Mouse (Mus musculus): ENCODE measurements at regions not wholly inside any gene's neighbourhood (a gene's known extent, or its start where the extent isn't known, plus 50 kb on each side); places are given as distances from the start of the nearest gene placed in this dataset.

GRCm38 (mm10) chr3:148419462-148420074 is 570.8 kb downstream of the Adgrl2 start:
- H3K27ac ChIP-seq (ENCODE audit: low read depth, low read length): no peak overlapping the region
- H3K9ac ChIP-seq (ENCODE audit: low read depth, low read length): no peak overlapping the region
- H3K36me3 ChIP-seq (ENCODE audit: control insufficient read depth, insufficient read depth, low read length): no peaks in the 10 kb centered on the region
- H3K4me3 ChIP-seq (ENCODE audit: low read length): no peak overlapping the region
- no peaks in the 10 kb centered on the region for H3K9me3 ChIP-seq (ENCODE audit: control insufficient read depth, low read length)
- H3K4me2 ChIP-seq (ENCODE audit: low read length): no peak overlapping the region
- WGBS: 97% methylated on average over 2 of the region's 2 CpGs
- ATAC-seq: no peak
- H3K27me3 ChIP-seq (replicated peaks; ENCODE audit: control insufficient read depth, insufficient read depth, low read length): 0 out of 2 replicates have a peak, but pooled peaks cover 2% of the 10 kb centered on the region
- H3K4me1 ChIP-seq (ENCODE audit: control insufficient read depth, insufficient read depth, low read depth, low read length): no peaks in the 10 kb centered on the region

GRCm38 (mm10) chr3:148418067-148418466 is 572.3 kb downstream of the Adgrl2 start:
- no peaks in the 10 kb centered on the region for H3K4me1 ChIP-seq (ENCODE audit: control insufficient read depth, insufficient read depth, low read depth, low read length)
- no peak overlapping the region for H3K4me2 ChIP-seq (ENCODE audit: low read length)
- no peak overlapping the region for H3K4me3 ChIP-seq (ENCODE audit: low read length)
- no peaks in the 10 kb centered on the region for H3K9me3 ChIP-seq (ENCODE audit: control insufficient read depth, low read length)
- H3K27me3 ChIP-seq (replicated peaks; ENCODE audit: control insufficient read depth, insufficient read depth, low read length): 0 out of 2 replicates have a peak, but pooled peaks cover 2% of the 10 kb centered on the region
- H3K36me3 ChIP-seq (ENCODE audit: control insufficient read depth, insufficient read depth, low read length): no peaks in the 10 kb centered on the region
- 25% methylated on average over 6 of the region's 6 CpGs for WGBS
- no peak for ATAC-seq
- no peak overlapping the region for H3K27ac ChIP-seq (ENCODE audit: low read depth, low read length)
- H3K9ac ChIP-seq (ENCODE audit: low read depth, low read length): no peak overlapping the region

GRCm38 (mm10) chr3:148415443-148415842 is 574.9 kb downstream of the Adgrl2 start:
- H3K4me3 ChIP-seq (ENCODE audit: low read length): no peak overlapping the region
- ATAC-seq: no peak
- H3K4me1 ChIP-seq (ENCODE audit: control insufficient read depth, insufficient read depth, low read depth, low read length): no peaks in the 10 kb centered on the region
- no peak overlapping the region for H3K4me2 ChIP-seq (ENCODE audit: low read length)
- no peak overlapping the region for H3K27ac ChIP-seq (ENCODE audit: low read depth, low read length)
- WGBS: 87% methylated on average over 7 of the region's 7 CpGs
- no peaks in the 10 kb centered on the region for H3K9me3 ChIP-seq (ENCODE audit: control insufficient read depth, low read length)
- H3K27me3 ChIP-seq (replicated peaks; ENCODE audit: control insufficient read depth, insufficient read depth, low read length): 0 out of 2 replicates have a peak, but pooled peaks cover 2% of the 10 kb centered on the region
- H3K9ac ChIP-seq (ENCODE audit: low read depth, low read length): no peak overlapping the region
- no peaks in the 10 kb centered on the region for H3K36me3 ChIP-seq (ENCODE audit: control insufficient read depth, insufficient read depth, low read length)

GRCm38 (mm10) chr3:148413027-148413426 is 577.3 kb downstream of the Adgrl2 start:
- H3K4me3 ChIP-seq (ENCODE audit: low read length): no peak overlapping the region
- H3K36me3 ChIP-seq (ENCODE audit: control insufficient read depth, insufficient read depth, low read length): no peaks in the 10 kb centered on the region
- 92% methylated on average over 1 of the region's 1 CpGs for WGBS
- ATAC-seq: no peak
- H3K27ac ChIP-seq (ENCODE audit: low read depth, low read length): no peak overlapping the region
- no peak overlapping the region for H3K4me2 ChIP-seq (ENCODE audit: low read length)
- no peak overlapping the region for H3K9ac ChIP-seq (ENCODE audit: low read depth, low read length)
- H3K4me1 ChIP-seq (ENCODE audit: control insufficient read depth, insufficient read depth, low read depth, low read length): no peaks in the 10 kb centered on the region
- H3K9me3 ChIP-seq (ENCODE audit: control insufficient read depth, low read length): no peaks in the 10 kb centered on the region
- no peaks in the 10 kb centered on the region for H3K27me3 ChIP-seq (replicated peaks; ENCODE audit: control insufficient read depth, insufficient read depth, low read length)

- no peaks in the 10 kb centered on the region for H3K9me3 ChIP-seq (ENCODE audit: control insufficient read depth, low read length)
- 82% methylated on average over 1 of the region's 1 CpGs for WGBS
- no peaks in the 10 kb centered on the region for H3K36me3 ChIP-seq (ENCODE audit: control insufficient read depth, insufficient read depth, low read length)
- H3K27ac ChIP-seq (ENCODE audit: low read depth, low read length): no peak overlapping the region
- ATAC-seq: no peak
- no peak overlapping the region for H3K4me3 ChIP-seq (ENCODE audit: low read length)
- no peak overlapping the region for H3K9ac ChIP-seq (ENCODE audit: low read depth, low read length)
- no peaks in the 10 kb centered on the region for H3K27me3 ChIP-seq (replicated peaks; ENCODE audit: control insufficient read depth, insufficient read depth, low read length)
- no peak overlapping the region for H3K4me2 ChIP-seq (ENCODE audit: low read length)
- H3K4me1 ChIP-seq (ENCODE audit: control insufficient read depth, insufficient read depth, low read depth, low read length): no peaks in the 10 kb centered on the region
These were observed 578.2 kb downstream of the Adgrl2 start for GRCm38 (mm10) chr3:148412191-148412590.

GRCm38 (mm10) chr3:148398349-148398748 is 592.0 kb downstream of the Adgrl2 start:
- ATAC-seq: no peak
- WGBS: 48% methylated on average over 7 of the region's 7 CpGs
- H3K4me3 ChIP-seq (ENCODE audit: low read length): no peak overlapping the region

GRCm38 (mm10) chr3:148387550-148387949 is 602.8 kb downstream of the Adgrl2 start:
- no peak overlapping the region for H3K4me2 ChIP-seq (ENCODE audit: low read length)
- H3K9me3 ChIP-seq (ENCODE audit: control insufficient read depth, low read length): no peaks in the 10 kb centered on the region
- no peak overlapping the region for H3K4me3 ChIP-seq (ENCODE audit: low read length)
- no peaks in the 10 kb centered on the region for H3K36me3 ChIP-seq (ENCODE audit: control insufficient read depth, insufficient read depth, low read length)
- H3K4me1 ChIP-seq (ENCODE audit: control insufficient read depth, insufficient read depth, low read depth, low read length): no peaks in the 10 kb centered on the region
- ATAC-seq: no peak
- no peak overlapping the region for H3K9ac ChIP-seq (ENCODE audit: low read depth, low read length)
- WGBS: 87% methylated on average over 6 of the region's 6 CpGs
- no peaks in the 10 kb centered on the region for H3K27me3 ChIP-seq (replicated peaks; ENCODE audit: control insufficient read depth, insufficient read depth, low read length)
- no peak overlapping the region for H3K27ac ChIP-seq (ENCODE audit: low read depth, low read length)

More at GRCm38 (mm10) chr3:148398349-148398748, 592.0 kb downstream of the Adgrl2 start:
- H3K27ac ChIP-seq (ENCODE audit: low read depth, low read length): no peak overlapping the region
- H3K27me3 ChIP-seq (replicated peaks; ENCODE audit: control insufficient read depth, insufficient read depth, low read length): no peaks in the 10 kb centered on the region
- no peak overlapping the region for H3K4me2 ChIP-seq (ENCODE audit: low read length)
- H3K9me3 ChIP-seq (ENCODE audit: control insufficient read depth, low read length): no peaks in the 10 kb centered on the region
- no peaks in the 10 kb centered on the region for H3K36me3 ChIP-seq (ENCODE audit: control insufficient read depth, insufficient read depth, low read length)
- H3K4me1 ChIP-seq (ENCODE audit: control insufficient read depth, insufficient read depth, low read depth, low read length): no peaks in the 10 kb centered on the region
- no peak overlapping the region for H3K9ac ChIP-seq (ENCODE audit: low read depth, low read length)

GRCm38 (mm10) chr3:148385712-148386111 is 604.6 kb downstream of the Adgrl2 start:
- Histone ChIP-seq H3K27ac (ENCODE audit: low read depth, low read length) (no peak overlapping the region), H3K4me3 (ENCODE audit: low read length) (no peak overlapping the region), H3K4me1 (ENCODE audit: control insufficient read depth, insufficient read depth, low read depth, low read length) (no peaks in the 10 kb centered on the region), H3K36me3 (ENCODE audit: control insufficient read depth, insufficient read depth, low read length) (no peaks in the 10 kb centered on the region), H3K27me3 (replicated peaks; ENCODE audit: control insufficient read depth, insufficient read depth, low read length) (no peaks in the 10 kb centered on the region), H3K4me2 (ENCODE audit: low read length) (no peak overlapping the region), H3K9me3 (ENCODE audit: control insufficient read depth, low read length) (no peaks in the 10 kb centered on the region), H3K9ac (ENCODE audit: low read depth, low read length) (no peak overlapping the region)
- 94% methylated on average over 7 of the region's 7 CpGs for WGBS
- ATAC-seq: no peak

GRCm38 (mm10) chr3:148381057-148381456 is 609.3 kb downstream of the Adgrl2 start:
- Histone ChIP-seq H3K4me1 (ENCODE audit: control insufficient read depth, insufficient read depth, low read depth, low read length) (no peaks in the 10 kb centered on the region), H3K27me3 (replicated peaks; ENCODE audit: control insufficient read depth, insufficient read depth, low read length) (no peaks in the 10 kb centered on the region), H3K9me3 (ENCODE audit: control insufficient read depth, low read length) (no peaks in the 10 kb centered on the region), H3K36me3 (ENCODE audit: control insufficient read depth, insufficient read depth, low read length) (no peaks in the 10 kb centered on the region), H3K27ac (ENCODE audit: low read depth, low read length) (no peak overlapping the region), H3K4me3 (ENCODE audit: low read length) (no peak overlapping the region), H3K4me2 (ENCODE audit: low read length) (no peak overlapping the region), H3K9ac (ENCODE audit: low read depth, low read length) (no peak overlapping the region)
- WGBS: 93% methylated on average over 1 of the region's 1 CpGs
- no peak for ATAC-seq
